Mouse (Mus musculus): ENCODE measurements at regions not wholly inside any gene's neighbourhood (a gene's known extent, or its start where the extent isn't known, plus 50 kb on each side); places are given as distances from the start of the nearest gene placed in this dataset.

DNA sequence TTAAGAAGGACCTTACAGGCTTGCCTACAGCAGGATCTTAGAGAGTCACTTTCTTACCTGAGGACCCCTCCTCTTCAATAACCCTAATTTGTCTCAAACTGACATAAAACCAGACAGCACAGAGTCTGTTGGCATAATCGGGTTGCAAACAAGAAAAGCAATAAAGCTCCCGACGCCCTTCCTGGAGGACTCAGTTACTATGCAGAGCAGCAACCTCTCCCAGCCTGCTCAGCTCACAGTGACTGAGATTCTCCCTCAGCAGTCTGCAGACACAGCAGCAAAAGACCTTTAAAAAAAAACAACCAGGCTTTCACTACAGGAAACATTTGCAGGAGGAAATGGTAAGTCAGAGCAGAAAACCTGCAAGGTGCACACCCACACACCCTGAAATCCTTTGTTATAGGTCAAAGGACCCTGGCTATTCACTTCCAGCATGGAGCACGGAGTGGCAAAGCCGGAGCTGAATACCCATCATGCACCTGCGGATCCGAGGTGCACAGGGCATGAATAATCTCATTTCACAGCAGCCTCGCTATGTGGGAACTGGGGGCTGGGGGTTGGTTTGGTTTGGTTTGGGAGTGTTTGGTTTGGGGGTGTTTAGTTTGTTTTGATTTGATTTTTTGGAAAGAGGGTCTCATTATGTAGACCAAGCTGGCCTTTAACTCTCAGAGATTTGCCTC lies 97.6 kb downstream of the Tbx19 start:
- Histone ChIP-seq H3K27me3 (ENCODE audit: control insufficient read depth, insufficient read depth, low read length) (no peaks in the 10 kb centered on the region), H3K27ac (ENCODE audit: low read depth, low read length) (no peak overlapping the region), H3K9ac (ENCODE audit: low read depth, low read length) (no peak overlapping the region), H3K4me2 (no peak overlapping the region), H3K9me3 (replicated peaks; ENCODE audit: control insufficient read depth, low read length) (no peaks in the 10 kb centered on the region), H3K36me3 (ENCODE audit: control insufficient read depth, insufficient read depth, low read length) (no peaks in the 10 kb centered on the region), H3K4me3 (ENCODE audit: low read depth, low read length) (no peak overlapping the region), H3K4me1 (ENCODE audit: control insufficient read depth, insufficient read depth, low read length) (no peaks in the 10 kb centered on the region)
- ATAC-seq (replicated peaks; ENCODE audit: insufficient number of reproducible peaks, low FRiP score, low TSS enrichment) = no peak
- WGBS (ENCODE audit: insufficient replicate concordance) = 72% methylated on average over 8 of the region's 8 CpGs

DNA sequence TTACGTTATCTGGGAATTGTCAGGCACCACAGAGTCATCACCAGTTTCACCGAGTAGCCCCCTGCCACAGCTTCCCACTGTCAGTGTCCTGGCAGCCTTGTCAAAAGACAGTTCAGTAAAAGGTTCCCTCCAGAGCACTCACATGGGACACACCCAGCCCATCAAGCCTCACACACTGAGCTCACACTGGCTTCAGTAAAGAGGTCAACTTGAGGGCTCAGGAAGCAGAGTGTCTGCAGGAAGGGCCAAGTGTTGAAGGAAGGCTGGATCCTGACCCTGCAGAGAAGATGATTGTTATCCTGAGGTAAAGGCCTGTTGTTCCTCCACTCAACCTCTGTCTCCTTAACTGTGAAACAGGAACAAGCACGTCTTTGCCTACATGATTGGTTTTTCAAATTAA lies 99.2 kb downstream of the Tbx19 start:
- Histone ChIP-seq H3K36me3 (ENCODE audit: control insufficient read depth, insufficient read depth, low read length) (no peaks in the 10 kb centered on the region), H3K4me1 (ENCODE audit: control insufficient read depth, insufficient read depth, low read length) (no peaks in the 10 kb centered on the region), H3K4me2 (no peak overlapping the region), H3K9me3 (replicated peaks; ENCODE audit: control insufficient read depth, low read length) (no peaks in the 10 kb centered on the region), H3K4me3 (ENCODE audit: low read depth, low read length) (no peak overlapping the region), H3K27ac (ENCODE audit: low read depth, low read length) (no peak overlapping the region), H3K9ac (ENCODE audit: low read depth, low read length) (no peak overlapping the region), H3K27me3 (ENCODE audit: control insufficient read depth, insufficient read depth, low read length) (no peaks in the 10 kb centered on the region)
- ATAC-seq (replicated peaks; ENCODE audit: insufficient number of reproducible peaks, low FRiP score, low TSS enrichment) = no peak
- WGBS (ENCODE audit: insufficient replicate concordance) = 39% methylated on average over 3 of the region's 3 CpGs

DNA sequence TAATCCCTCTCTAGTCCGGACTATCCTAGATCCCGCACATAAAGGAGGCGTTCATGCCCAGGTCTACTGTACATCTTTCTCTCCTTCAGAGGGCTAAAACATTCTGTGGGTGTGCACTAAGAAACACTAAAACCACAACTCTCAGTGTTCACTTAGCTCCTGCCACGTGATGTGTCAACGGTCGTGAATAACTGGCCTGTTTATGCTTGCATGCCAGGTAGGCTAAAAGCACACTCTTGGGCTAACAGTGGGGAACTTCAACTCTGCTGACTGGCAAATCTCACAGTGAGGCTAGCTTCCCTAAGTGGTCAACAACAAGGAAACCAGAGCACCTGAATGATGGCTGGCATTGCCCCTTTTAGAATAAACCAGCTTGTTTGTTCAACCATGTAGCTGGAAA lies 106.3 kb downstream of the Tbx19 start:
- 85% methylated on average over 6 of the region's 6 CpGs for WGBS (ENCODE audit: insufficient replicate concordance)
- no peaks in the 10 kb centered on the region for H3K27me3 ChIP-seq (ENCODE audit: control insufficient read depth, insufficient read depth, low read length)
- no peak overlapping the region for H3K9ac ChIP-seq (ENCODE audit: low read depth, low read length)
- H3K4me2 ChIP-seq = no peak overlapping the region
- no peaks in the 10 kb centered on the region for H3K36me3 ChIP-seq (ENCODE audit: control insufficient read depth, insufficient read depth, low read length)
- no peak overlapping the region for H3K27ac ChIP-seq (ENCODE audit: low read depth, low read length)
- H3K4me1 ChIP-seq (ENCODE audit: control insufficient read depth, insufficient read depth, low read length) = no peaks in the 10 kb centered on the region
- H3K9me3 ChIP-seq (replicated peaks; ENCODE audit: control insufficient read depth, low read length) = no peaks in the 10 kb centered on the region
- H3K4me3 ChIP-seq (ENCODE audit: low read depth, low read length) = no peak overlapping the region
- ATAC-seq (replicated peaks; ENCODE audit: insufficient number of reproducible peaks, low FRiP score, low TSS enrichment) = no peak

DNA sequence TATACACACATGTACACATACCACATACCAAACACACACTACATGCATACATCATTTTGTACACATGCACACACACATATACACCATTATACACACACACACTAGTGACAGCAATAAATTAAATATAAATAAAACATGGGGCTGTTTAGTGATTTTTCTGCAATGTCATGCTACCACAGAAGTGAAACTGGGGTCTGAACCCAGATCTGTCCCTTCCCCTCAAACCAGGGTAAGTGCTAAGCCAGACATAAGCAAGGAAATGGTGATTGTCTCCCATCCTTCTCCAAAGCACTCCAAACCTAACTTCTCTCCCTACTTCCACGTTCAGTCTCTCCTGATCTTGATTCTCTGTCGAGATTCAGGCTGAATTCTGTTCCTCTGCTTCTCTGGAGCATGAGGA lies 109.3 kb downstream of the Tbx19 start:
- ATAC-seq (replicated peaks; ENCODE audit: insufficient number of reproducible peaks, low FRiP score, low TSS enrichment) = no peak
- Histone ChIP-seq H3K4me2 (no peak overlapping the region), H3K9ac (ENCODE audit: low read depth, low read length) (no peak overlapping the region), H3K4me1 (ENCODE audit: control insufficient read depth, insufficient read depth, low read length) (peaks cover 16% of the 10 kb centered on the region), H3K27me3 (ENCODE audit: control insufficient read depth, insufficient read depth, low read length) (no peaks in the 10 kb centered on the region), H3K4me3 (ENCODE audit: low read depth, low read length) (no peak overlapping the region), H3K9me3 (replicated peaks; ENCODE audit: control insufficient read depth, low read length) (no peaks in the 10 kb centered on the region), H3K36me3 (ENCODE audit: control insufficient read depth, insufficient read depth, low read length) (no peaks in the 10 kb centered on the region), H3K27ac (ENCODE audit: low read depth, low read length) (no peak overlapping the region)
- 64% methylated on average over 2 of the region's 2 CpGs for WGBS (ENCODE audit: insufficient replicate concordance)

DNA sequence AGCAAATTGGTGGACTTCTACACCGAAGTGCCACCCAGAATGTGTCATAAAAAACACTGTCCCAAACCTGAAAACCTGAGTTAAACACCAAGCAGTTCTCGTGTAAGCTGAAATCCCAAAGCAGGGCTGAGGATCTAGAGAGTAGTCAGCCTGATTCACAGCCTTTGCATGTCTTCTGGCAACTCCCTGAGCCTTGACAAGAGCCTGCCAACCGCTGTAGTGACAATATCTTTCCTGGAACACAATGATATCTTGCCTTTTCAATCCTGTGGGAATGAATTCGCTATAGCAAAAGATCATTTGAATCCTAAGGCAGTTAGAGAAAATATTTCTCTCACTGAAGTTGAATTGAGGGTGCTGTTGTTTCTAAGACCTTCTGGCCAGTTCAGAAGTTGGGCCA lies 110.4 kb downstream of the Tbx19 start:
- 66% methylated on average over 4 of the region's 4 CpGs for WGBS (ENCODE audit: insufficient replicate concordance)
- Histone ChIP-seq H3K27ac (ENCODE audit: low read depth, low read length) (no peak overlapping the region), H3K4me3 (ENCODE audit: low read depth, low read length) (no peak overlapping the region), H3K9me3 (replicated peaks; ENCODE audit: control insufficient read depth, low read length) (no peaks in the 10 kb centered on the region), H3K9ac (ENCODE audit: low read depth, low read length) (no peak overlapping the region), H3K4me2 (no peak overlapping the region), H3K4me1 (ENCODE audit: control insufficient read depth, insufficient read depth, low read length) (peaks cover 21% of the 10 kb centered on the region), H3K27me3 (ENCODE audit: control insufficient read depth, insufficient read depth, low read length) (no peaks in the 10 kb centered on the region), H3K36me3 (ENCODE audit: control insufficient read depth, insufficient read depth, low read length) (no peaks in the 10 kb centered on the region)
- no peak for ATAC-seq (replicated peaks; ENCODE audit: insufficient number of reproducible peaks, low FRiP score, low TSS enrichment)

DNA sequence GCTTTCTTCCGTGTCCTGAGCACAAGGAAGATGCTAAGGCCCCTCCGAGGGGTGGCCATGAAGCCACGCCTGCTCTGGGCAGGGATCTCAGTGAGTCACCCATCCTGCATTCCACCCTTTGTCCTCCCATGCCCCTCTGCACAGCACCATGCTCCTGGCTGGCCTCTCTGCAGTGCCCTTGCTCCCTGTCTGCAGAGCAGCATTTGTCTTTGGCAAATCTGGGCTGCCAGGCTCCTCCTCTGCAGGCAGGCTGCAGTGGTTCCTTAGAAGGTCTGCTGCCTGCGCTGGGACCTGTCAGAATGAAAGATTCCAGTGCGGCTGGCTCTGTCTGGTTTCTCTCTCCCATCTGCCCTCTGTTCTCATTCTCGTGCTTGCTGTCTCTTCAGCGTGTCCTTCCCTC lies 111.3 kb upstream of the Xcl1 start:
- Histone ChIP-seq H3K27ac (ENCODE audit: low read depth, low read length) (peak overlapping the region; percentile 79), H3K4me2 (peak overlapping the region; percentile 27; the same call in 1 of the 2 replicates)
- peak; percentile 72; the same call in 1 of the 2 replicates for ATAC-seq (replicated peaks; ENCODE audit: insufficient number of reproducible peaks, low FRiP score, low TSS enrichment)

DNA sequence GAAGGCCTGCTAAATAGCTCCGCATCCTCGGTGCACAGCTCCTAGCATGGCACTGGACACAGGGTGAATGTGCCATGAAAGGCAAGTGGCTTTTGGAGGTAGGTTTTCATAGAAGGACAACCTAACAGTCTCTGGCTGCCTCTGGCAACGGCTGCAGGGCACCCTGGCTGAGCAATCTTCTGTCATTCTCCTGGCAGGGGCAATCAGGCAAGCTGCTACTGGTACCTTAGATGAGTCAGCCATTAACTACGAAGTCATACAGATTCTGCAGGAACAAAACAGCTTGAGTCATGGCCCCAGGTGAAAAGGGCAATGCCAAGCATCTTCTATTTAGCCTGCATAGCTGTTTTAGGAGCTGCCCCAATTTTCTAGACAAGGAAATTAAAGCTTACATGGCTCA lies 110.7 kb upstream of the Xcl1 start:
- Histone ChIP-seq H3K27ac (ENCODE audit: low read depth, low read length) (peak overlapping the region; percentile 79), H3K27me3 (ENCODE audit: control insufficient read depth, insufficient read depth, low read length) (no peaks in the 10 kb centered on the region), H3K4me1 (ENCODE audit: control insufficient read depth, insufficient read depth, low read length) (peaks cover 25% of the 10 kb centered on the region), H3K36me3 (ENCODE audit: control insufficient read depth, insufficient read depth, low read length) (no peaks in the 10 kb centered on the region), H3K4me2 (no peak overlapping the region), H3K9me3 (replicated peaks; ENCODE audit: control insufficient read depth, low read length) (no peaks in the 10 kb centered on the region), H3K9ac (ENCODE audit: low read depth, low read length) (no peak overlapping the region), H3K4me3 (ENCODE audit: low read depth, low read length) (no peak overlapping the region)
- no peak for ATAC-seq (replicated peaks; ENCODE audit: insufficient number of reproducible peaks, low FRiP score, low TSS enrichment)
- 59% methylated on average over 4 of the region's 4 CpGs for WGBS (ENCODE audit: insufficient replicate concordance)

More for the DNA sequence above, 111.3 kb upstream of the Xcl1 start:
- no peaks in the 10 kb centered on the region for H3K36me3 ChIP-seq (ENCODE audit: control insufficient read depth, insufficient read depth, low read length)
- H3K4me3 ChIP-seq (ENCODE audit: low read depth, low read length) = no peak overlapping the region
- H3K9ac ChIP-seq (ENCODE audit: low read depth, low read length) = no peak overlapping the region
- WGBS (ENCODE audit: insufficient replicate concordance) = 6% methylated on average over 7 of the region's 7 CpGs
- peaks cover 25% of the 10 kb centered on the region for H3K4me1 ChIP-seq (ENCODE audit: control insufficient read depth, insufficient read depth, low read length)
- H3K9me3 ChIP-seq (replicated peaks; ENCODE audit: control insufficient read depth, low read length) = no peaks in the 10 kb centered on the region
- H3K27me3 ChIP-seq (ENCODE audit: control insufficient read depth, insufficient read depth, low read length) = no peaks in the 10 kb centered on the region

DNA sequence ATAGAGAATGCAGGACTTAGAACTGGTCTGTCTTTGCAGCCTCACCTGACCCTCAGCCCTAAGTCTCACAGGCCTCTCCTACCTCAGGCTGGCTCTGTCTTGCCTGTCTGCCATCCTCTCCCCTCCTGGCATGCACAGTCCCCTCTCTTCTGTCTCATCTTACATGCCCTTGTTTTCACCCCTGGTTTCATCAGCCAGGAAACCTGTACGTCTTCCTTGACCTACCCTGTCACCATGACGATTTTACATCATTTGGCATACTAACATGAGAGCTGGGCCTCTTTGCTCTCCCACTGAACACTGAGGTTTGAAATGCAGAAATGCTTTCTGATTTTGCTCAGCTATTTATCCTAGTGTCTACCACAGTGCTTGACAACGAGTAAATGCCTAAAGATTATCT lies 108.0 kb upstream of the Xcl1 start:
- H3K9me3 ChIP-seq (replicated peaks; ENCODE audit: control insufficient read depth, low read length) = no peaks in the 10 kb centered on the region
- no peaks in the 10 kb centered on the region for H3K36me3 ChIP-seq (ENCODE audit: control insufficient read depth, insufficient read depth, low read length)
- peaks cover 30% of the 10 kb centered on the region for H3K4me1 ChIP-seq (ENCODE audit: control insufficient read depth, insufficient read depth, low read length)
- no peak for ATAC-seq (replicated peaks; ENCODE audit: insufficient number of reproducible peaks, low FRiP score, low TSS enrichment)
- H3K27me3 ChIP-seq (ENCODE audit: control insufficient read depth, insufficient read depth, low read length) = no peaks in the 10 kb centered on the region
- 40% methylated on average over 3 of the region's 3 CpGs for WGBS (ENCODE audit: insufficient replicate concordance)
- no peak overlapping the region for H3K4me2 ChIP-seq
- H3K9ac ChIP-seq (ENCODE audit: low read depth, low read length) = no peak overlapping the region
- H3K4me3 ChIP-seq (ENCODE audit: low read depth, low read length) = no peak overlapping the region
- no peak overlapping the region for H3K27ac ChIP-seq (ENCODE audit: low read depth, low read length)

DNA sequence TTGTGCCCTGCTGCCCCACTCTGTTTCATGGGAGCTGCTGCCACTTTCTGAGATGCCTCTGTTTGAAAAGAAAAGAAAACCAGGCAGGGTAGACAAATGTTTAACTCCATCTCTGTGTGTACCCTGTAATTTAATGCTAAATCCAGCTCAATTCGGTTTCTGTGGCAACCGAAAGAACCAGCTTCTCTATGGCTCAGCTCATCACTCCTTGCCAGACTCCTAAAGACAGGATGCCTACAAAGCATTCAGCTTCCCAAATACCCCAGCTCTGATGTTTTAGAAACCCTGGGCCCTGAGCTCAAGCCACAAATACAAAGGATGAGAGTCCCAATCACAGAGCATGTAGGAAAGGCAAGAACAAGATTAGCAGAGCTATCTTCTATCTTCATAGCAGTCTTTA lies 106.8 kb upstream of the Xcl1 start:
- Histone ChIP-seq H3K4me2 (no peak overlapping the region), H3K27me3 (ENCODE audit: control insufficient read depth, insufficient read depth, low read length) (no peaks in the 10 kb centered on the region), H3K4me3 (ENCODE audit: low read depth, low read length) (no peak overlapping the region), H3K9me3 (replicated peaks; ENCODE audit: control insufficient read depth, low read length) (no peaks in the 10 kb centered on the region), H3K9ac (ENCODE audit: low read depth, low read length) (no peak overlapping the region), H3K27ac (ENCODE audit: low read depth, low read length) (no peak overlapping the region), H3K4me1 (ENCODE audit: control insufficient read depth, insufficient read depth, low read length) (peaks cover 22% of the 10 kb centered on the region), H3K36me3 (ENCODE audit: control insufficient read depth, insufficient read depth, low read length) (no peaks in the 10 kb centered on the region)
- 88% methylated on average over 2 of the region's 2 CpGs for WGBS (ENCODE audit: insufficient replicate concordance)
- ATAC-seq (replicated peaks; ENCODE audit: insufficient number of reproducible peaks, low FRiP score, low TSS enrichment) = no peak
